Mouse (Mus musculus): ENCODE data around the gene Eef2k.

DNA sequence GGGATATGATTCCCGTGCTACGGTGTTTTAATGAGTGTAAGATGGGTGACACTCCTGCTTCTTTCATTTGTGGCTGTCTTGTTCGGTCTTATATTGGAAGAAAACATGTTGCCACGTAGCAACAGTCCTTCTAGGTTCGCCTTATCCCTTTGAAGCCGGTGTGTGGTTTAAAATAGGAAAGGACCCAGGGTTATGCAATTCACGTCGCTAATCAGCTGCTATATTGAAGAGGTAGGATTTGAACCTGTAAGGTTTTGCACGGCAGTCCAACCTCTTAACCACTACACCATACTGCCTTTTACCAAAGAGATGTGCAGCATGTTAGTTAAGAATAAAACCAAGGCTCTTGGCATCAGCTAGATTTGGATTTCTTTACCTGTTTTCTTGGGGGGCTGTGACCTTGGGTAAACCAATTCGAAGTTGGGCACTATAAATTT lies 75.9 kb downstream of the Eef2k start:
- TF ChIP-seq MYOG (IDR thresholded peaks at IDR 0.05; ENCODE audit: control insufficient read depth, extremely low read depth, insufficient read length) (no peak), USF1 (IDR thresholded peaks at IDR 0.05; ENCODE audit: low read depth) (no peak), CTCF (IDR thresholded peaks at IDR 0.05; ENCODE audit: control insufficient read depth, insufficient read depth, insufficient read length) (no peak), MAX (IDR thresholded peaks at IDR 0.05) (no peak), FOSL1 (IDR thresholded peaks at IDR 0.05; ENCODE audit: insufficient read depth, low read length, poor library complexity, severe bottlenecking) (no peak)
